Mouse (Mus musculus) CD4-positive helper T cell, adult 2 months (primary cell): ENCODE measurements around the gene Clrn3.
"Not testable (repeated sequence)": the region's sequence is repeated elsewhere in the genome, so short reads cannot be mapped to it uniquely, and the experiment has no call there.

Experiments
- DNase-seq: peaks from one replicate; pipeline ENCODE4 v3.0.0-alpha.2; 2012; ENCODE audit warnings: low read depth, missing footprints, low spot score

Gene Clrn3

DNA sequence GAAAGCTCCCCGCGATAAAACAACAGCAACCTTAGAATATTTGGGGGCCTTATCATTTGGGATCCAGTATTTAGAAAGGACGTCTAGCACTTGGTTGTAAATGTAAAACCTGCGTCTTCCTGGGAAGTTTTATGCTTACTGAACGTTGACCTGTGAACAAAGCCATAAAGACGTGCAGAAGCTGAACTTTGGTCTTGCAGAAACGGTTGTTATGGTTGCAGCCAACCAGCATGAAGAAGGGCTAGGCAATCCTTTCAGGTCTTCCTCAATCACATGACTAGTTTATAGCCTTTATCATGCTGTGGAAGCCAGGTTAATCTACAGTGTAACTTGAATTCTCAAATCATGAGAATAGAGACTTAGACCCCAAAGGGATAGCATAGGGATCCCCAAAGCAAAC lies at the start of gene Clrn3:
Gene Clrn3, minus strand, starts transcription at position 140 of the 400 bp plus-strand sequence.
- no peak for DNase-seq

DNA sequence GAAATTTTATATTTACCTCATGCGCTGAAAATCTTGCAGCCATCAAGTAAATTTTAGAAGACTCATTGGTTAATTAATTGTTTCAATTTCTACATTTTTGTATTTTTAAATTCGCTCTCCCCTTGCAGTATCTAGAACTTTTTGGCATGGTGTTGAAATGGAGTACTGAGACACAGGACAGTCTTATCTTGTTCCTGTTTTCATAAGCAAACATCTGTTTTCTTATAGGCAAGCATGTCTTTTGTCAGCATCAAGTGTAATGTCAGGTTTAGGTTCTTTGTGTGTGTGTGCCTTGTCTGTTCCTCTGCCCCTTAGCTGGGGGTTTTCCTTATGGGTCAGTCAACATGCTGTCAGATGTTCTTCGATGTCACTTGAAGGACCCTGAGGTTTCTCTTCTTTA lies 47.9 kb upstream of the Clrn3 start:
- DNase-seq: no peak

DNA sequence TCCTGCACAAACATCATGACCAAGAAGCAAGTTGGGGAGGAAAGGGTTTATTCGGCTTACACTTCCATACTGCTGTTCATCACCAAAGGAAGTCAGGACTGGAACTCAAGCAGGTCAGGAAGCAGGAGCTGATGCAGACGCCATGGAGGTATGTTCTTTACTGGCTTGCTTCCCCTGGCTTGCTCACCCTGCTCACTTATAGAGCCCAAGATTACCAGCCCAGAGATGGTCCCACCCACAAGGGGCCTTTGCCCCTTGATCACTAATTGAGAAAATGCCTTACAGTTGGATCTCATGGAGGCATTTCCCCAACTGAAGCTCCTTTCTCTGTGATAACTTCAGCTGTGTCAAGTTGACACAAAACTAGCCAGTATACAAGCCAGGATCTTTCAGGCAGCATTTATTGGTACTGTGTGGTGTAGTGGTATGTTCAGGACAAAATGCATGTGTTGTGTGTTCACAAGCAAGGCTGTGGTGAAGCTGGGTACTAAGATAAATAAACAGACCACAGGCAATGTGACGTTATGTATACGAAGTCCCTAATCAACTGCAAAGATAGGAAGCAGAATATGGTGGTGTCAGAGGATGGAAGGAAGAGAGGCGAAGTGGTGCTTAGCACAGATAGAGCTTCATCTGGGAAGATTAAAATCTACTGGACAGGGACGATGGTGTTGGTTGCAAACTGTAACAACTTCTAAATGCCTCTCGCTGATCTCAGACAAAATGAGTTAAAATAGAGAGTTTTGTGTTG lies 47.0 kb upstream of the Clrn3 start:
- DNase-seq: not testable (repeated sequence)

DNA sequence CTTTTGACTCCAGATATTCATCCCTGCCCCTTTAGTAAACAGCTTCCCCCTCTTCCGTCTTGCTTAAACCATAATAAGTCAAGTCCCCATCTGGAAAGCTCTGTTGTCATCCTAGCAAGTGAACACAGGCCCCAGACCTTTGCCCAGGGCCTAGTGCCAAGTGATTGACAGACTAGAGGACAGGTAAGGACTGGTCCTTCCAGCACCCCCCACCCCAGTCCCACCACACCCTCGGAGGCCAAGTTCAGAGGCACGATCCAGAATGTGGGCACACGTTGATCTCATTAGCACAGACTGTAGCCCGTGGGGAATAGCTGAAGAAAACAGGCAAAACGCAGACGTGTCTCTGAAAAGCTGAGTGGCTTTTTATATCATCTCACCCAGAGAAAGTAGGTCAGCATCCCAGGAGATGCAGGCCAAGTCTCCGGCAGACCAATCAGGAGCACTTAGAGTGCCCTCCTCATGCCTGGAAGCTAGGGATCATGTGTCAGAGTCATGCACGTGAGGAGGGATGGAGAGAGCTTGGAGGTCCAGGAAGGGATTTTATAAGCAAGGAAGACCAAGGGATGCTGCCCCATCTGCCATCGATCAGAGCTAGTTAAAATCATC lies 43.6 kb upstream of the Clrn3 start:
- DNase-seq: no peak

DNA sequence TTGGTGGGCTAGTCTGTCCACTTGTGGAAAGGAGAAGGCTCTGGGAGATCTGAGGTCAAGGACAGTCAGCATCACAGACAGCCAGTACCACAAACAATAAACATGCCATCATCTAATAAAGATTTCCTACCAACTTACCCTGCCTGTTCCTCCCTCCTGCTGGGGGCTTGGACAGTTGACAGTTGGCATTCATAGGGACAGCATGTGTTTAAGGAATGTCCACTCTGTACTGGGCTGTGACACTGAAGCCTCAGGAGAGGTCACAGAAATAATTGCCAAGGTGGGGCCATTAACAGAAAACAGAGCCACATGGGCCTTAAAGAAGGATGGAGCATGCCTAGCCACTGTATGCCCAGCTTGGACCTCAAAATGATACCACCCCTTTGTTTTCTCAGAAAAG lies 42.9 kb upstream of the Clrn3 start:
- no peak for DNase-seq

DNA sequence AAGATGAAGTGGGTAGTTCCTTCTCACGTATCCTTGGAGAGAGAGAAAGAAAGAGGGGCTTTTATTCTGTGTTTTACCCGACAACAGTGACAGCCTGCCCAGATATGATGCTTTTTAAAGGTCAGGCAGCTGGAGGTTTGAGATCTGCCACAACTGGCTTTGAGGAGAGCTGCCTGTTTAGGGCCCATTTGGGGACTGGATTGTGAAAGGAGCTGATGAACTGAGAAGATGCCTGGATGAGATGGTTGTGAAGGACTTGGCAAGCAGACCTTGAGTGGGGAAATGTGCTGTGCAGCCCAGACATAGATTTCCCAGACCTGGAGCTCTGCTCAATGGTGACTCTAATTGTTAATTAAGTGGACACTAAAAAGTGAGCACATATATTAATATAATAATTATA lies 40.1 kb upstream of the Clrn3 start:
- no peak for DNase-seq

DNA sequence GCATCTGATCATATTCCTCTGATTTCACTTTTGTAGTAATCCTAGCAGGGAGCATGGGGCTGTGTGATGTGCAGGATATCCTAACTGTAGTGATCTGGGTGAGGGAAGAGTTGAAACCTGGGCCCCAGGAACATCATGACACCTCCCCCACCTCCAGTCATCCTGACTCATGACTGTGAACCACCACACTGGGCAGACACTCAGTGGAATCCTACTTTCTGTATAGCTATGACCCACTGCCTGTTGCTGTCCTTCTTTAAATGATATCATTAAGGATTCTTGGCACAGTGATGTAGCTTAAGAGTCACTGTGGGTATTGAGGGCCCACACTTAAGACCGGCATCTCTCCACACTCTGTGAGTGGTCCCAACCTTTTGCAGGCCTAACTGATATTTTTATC lies 39.1 kb upstream of the Clrn3 start:
- no peak for DNase-seq

DNA sequence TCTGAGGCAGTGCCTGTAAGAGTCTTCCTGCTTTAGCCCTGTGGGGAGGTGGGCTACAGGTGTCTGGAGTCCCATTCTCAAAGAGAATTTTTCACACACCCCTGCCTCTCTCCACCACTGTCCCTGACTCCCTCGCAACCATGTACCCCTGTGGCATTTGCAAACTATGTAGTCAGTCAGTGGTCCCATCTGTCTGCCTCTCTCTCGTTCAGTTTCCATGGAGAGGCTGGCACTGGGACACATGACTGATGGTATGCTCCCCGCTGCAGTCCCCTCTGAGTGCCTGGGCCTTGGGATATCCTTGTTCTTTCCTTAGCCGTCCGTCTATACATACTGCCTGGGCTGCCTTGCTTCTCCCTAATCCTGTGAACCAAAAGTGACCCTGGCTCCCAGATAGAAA lies 37.6 kb upstream of the Clrn3 start:
- DNase-seq: no peak

DNA sequence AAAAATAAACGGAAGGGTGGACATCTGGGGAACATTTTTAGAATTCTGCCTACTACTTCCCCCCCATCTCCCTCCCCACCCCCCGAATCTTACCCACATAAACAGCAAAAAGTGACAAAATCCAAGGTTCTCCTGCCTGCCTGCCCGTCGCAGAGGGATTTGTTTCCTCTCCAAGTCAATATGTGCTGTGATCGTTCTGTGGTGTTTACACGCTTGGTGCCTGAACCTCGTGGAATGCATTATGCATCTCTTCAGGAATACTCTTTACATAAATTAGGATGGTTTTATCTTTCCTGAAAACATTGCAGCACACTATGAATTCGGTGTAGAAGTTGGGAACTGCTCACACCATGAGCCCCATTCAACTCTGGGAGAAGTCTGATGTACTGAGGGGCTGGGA lies 35.6 kb upstream of the Clrn3 start:
- DNase-seq: no peak

DNA sequence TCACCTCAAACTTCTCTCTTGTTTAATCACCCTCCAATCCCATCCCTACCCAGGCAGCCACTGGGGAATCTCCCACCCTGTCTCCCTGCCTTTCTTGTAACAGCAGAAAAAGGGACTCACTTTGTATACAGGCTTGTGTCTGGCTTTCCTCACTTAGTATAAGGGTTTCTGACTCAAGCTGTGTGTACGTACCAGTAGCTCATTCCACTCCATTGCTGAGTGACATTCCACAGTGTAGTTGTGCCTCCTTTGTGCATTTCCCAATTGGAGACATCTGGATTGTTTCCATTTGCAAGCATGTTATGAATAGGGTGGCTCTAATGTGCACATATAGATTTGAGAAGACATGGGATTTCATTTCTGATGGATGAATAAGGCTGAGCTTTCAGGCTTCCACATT lies 31.8 kb upstream of the Clrn3 start:
- no peak for DNase-seq

DNA sequence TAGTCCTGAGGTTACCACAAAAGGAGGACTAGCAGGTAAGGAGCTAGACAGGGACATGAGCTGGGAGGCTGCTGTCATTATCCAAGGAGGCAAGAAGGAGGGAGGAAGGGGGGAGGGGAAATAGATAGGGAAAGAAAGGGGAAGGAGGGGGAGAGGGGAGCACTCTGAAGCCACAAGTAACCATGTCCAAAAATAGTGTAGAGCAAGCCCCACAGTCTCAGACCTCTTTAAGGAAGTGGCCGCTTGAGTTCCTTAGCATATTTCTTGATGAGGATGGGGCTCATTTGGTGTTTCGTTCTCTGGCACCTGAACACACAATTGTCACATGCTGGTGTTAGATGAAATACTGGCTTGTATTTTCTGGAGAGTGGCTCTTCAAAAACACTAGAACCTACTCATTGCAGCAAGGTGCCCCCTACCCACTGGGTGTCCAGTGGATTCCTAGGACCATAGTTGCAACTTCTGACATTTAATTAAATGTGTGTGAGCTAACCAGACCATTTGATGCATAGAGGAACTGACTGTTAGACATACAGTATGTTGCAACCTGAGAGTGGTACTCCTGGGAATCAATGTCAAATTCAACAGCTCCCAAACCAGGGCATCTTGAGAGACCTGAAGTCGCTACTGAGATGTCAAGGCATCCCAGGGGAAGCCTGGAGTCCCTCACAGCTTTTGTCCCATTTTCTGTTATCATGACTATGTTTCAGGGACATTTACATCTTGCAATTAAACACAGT lies 28.4 kb upstream of the Clrn3 start:
- DNase-seq: no peak

DNA sequence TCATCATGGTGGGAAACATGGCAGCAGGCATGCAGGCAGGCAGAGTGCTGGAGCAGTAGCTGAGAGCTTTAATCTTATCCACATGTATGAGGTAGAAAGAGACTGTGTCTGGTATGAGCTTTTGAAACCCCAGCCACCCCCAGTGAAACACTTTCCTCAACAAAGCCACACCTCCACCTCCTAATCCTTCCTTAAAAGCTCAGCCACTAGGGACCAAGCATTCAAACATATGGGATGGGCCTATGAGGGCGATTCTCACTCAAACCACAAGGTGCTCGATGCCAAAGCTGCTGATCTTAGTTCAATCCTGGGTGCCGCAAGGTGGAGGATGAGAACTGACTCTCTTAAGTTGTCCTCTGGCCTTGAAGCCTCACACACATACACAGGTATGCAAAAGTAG lies 25.1 kb upstream of the Clrn3 start:
- no peak for DNase-seq

DNA sequence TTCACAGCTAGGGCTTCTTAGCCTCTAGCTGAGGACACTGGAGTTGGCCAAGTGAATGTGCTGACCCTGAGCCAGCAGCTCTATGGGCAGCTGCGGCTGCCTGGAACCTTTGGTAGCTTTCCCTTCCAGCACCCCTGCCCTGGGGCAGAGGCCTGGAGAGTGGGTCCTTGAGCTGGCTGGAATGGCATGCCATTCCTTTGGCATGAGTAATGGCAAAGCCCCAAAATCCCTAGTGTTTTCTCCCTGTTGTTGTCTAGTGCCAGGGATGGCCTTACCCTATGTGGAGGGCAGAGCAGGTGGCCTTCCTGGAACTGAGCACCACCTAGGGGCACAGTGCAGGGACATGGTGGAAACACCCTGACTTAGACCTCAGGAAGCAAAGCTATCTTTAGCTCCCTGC lies 23.1 kb upstream of the Clrn3 start:
- DNase-seq: no peak

DNA sequence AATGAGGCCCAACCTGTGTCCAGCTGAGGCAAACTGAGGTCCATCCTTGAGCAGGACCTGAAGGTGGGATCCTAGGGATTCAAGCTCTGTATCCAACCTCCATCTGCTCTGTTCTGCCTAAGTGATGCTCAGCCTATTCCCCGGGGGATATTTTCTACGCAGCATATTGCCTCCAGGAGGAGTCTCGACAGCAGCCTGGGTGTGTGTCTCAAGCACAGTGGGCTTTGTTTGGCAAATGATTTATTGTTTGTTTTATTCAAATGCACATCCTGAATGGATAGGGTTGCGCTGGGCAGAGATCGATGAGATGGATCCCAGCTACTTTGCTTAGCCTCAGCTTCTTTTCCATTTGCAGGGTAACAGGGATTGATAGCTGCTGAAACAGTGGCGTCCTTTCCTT lies 20.0 kb upstream of the Clrn3 start:
- DNase-seq: no peak

DNA sequence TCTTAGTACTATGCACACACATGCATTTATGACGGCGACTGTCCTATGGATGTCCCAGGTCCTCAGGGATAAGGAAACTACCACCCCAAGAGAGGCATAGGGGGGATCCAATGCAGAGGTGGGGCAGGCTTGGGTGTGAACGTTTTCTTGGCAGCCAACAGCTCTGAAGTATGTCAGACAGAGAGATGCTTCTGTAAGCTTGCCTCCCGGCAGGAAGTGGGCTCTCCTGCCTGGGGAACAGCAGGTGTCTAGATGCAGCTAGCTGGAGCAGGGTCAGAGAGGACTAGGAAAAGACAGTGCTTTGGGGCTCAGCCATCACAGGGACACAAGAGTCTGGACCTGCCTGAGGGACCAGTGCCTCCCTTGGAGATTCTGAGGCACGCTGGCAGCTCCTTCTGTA lies 18.1 kb upstream of the Clrn3 start:
- no peak for DNase-seq

DNA sequence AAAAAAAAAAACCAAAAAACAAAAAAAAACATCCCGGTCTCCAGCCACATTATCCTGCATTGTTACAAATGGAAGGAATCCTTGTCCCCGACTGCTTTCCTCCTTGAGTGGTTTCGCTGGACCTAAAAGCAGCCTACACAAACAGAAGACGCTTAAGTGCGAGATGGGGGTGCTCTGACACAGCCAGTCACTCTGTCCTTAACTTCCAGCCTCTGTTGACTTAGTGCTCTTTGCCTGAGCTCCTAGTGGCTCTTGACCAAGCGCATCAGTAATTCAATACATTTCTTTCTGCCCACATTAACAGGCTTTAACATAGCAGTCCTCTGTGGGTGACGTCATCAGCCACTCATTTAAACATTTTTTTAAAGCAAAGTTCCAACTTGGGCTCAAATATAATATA lies 17.5 kb upstream of the Clrn3 start:
- no peak for DNase-seq

DNA sequence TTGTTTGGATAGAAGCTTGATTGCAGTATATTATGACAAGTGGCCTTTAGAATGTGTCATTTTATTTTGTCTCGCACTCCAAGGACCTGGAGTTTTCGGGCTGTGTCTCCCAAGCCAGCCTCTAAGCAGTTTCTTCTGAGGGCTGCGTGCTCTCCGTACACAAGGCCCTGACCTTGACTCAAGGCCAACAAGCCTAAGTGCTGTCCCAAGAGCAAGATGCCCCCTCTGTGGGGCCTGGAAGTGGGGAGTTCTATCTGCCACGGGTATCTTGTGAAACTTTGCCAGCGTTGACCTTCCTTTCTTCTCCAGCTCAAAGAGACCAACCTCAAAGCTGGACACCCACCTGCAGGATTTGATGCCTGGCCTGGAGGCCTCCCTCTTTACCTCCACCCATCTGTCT lies 15.9 kb upstream of the Clrn3 start:
- DNase-seq: no peak

DNA sequence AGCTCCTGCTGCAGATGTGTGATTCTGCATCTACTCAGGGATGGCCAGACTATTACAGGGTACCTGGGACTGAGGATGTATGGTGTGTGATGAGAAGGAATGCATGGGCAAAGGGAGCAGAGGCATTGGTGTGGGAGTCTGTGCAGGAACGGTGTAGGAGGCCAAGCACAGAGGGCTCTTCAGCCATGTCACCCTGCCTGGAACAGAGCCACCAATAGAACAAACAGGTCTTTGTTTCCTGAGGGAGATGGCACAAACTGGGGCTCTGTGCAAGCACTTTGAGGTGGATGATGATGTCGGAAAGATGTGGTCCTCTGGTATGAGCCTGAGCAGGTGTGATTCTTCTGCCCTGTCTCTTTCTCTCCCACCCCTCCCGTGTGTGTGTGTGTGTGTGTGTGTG lies 14.6 kb upstream of the Clrn3 start:
- peak; percentile 11 for DNase-seq

DNA sequence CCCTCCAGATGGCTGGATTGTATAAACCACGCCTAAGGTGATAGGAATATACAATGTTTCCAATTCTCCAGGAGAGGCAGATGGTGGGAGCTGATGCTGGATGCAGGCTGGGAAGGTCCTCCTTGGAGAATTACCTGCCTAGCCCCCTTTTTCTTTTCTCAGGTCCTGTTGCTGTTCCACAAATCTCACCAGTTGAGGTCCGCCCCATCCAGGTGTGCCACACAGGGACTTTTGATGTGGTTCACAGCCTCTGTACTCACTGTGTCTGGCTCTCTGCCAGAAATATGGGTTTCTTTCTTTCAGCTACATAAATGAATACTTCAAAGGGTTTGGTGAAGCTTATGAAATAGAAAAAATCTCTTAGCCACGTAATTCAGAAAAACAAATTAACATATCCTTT lies 13.8 kb upstream of the Clrn3 start:
- DNase-seq: peak; percentile 94

DNA sequence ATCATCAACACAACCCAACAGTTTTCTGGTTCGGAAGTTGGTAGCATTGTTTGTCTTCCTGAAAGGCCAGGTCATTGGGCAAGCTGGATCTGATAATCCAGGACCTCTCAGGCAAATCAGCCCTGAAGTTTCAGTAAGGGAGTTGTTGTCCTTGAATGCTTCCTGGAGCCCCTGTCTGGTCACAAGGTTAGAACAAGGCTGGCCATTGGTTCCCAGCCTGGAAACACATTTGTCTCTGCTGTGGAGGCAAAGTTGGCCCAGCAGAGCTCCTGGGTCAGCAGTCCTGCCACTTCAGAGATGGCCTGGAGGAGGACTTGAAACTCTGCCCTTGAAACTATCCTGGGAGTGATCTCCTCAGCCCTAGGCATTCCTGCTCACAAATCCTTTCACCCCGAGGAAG lies 11.0 kb upstream of the Clrn3 start:
- no peak for DNase-seq

DNA sequence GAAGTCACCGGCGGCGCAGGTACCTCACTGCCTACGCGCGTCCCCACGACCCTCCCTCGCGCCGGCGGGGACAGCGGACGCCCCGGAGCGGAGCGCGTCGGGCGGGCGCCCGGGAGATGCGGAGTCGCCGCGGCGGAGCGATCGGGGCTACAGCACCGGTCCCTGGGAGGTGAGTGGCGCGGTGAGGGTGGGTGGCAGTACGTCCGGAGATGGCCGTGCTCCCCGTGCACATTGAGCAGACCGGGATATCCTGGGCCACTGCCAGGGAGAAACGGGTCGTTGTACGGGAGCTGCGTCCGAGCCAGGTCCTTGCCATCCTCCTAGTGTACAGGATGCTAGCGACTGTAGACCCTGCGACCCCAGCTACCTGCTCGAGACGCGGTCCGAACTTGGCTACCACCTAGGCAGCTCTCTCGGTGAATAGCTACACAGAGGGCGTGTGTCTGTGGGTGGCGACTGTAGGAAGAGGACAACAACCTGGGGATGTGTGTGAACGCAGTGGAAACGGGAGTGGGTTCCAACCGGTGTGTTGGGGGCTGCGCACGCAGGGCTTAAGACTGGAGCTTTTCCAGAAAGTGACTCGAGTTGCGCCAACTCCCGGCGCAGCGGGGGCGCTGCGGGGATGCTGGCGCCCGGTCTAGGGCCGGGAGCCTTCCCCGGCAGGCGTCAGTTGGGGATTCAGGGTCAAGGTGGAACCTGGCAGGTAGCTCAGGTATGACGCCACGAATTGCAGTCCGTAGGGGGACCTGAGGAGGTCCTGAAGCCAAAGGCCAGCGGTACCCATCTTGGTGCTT lies 9.7 kb upstream of the Clrn3 start:
- no peak for DNase-seq

DNA sequence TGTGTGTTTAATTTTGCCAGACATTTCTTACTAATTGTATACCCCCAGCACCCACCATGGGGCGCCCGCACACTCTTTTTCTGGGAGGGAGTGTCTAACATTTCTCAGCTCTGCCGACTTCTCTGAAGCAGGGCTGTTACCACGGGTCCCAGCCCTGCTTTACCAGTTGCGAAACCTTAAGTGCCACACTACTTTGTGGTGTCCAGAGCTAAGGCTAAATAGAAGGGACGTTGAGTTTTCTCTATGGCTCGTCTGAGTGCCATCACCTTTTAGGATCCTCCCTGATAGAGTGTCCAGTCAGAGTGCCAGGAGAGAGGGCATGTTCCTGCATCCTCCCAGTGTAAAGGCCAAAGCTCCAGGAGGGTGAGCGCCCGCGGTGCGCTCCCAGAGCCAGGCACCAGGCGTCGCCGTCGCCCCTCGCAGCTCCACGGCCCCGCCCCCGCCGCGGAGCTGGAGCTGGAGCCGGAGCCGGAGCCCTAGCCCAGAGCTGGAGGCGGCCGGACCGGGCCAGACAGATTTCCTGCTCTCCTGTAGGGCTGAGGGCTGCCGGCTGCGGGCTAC lies 9.0 kb upstream of the Clrn3 start, which contains the start of gene Ptpre:
Gene Ptpre, plus strand, starts transcription at position 141 of the 561 bp plus-strand sequence.
- peak; percentile 80 for DNase-seq
